ENCODE assay signal across 10 mouse cellular contexts in genomic region chr19:4908107-4908506, GRCm38 (mm10). TPM values are rescaled to one million over a fixed set of nuclear protein-coding genes. Genes with fewer than 3 reads are reported as not detected.
A peak's percentile ranks its signal among the peaks of the same experiment; 100 is the strongest.
DNase-seq lines count a peak whose midpoint lies in the region; ATAC-seq and TF ChIP-seq lines count a peak whose summit lies in the region.
"Had no signal": no experiment of that assay in that cellular context is flagged by ENCODE, and none has a peak within 500 bp of the region (broad histone marks: within the 10 kb centered on the region; RNA-seq: fewer than 3 reads in every experiment).

No protein-coding gene starts in this region.

- WGBS in cerebellum, adult 2 months, result 69% methylated on average over 4 of the region's 4 CpGs
- WGBS in lung, adult 2 months, result 85% methylated on average over 4 of the region's 4 CpGs

- no peak overlapping the region for H3K4me3 ChIP-seq in cerebellum, adult 2 months (replicated peaks; ENCODE audit: insufficient read depth, low read depth, low read length)
- H3K4me3 ChIP-seq in lung, adult 2 months (replicated peaks; ENCODE audit: extremely low read depth, low read depth, low read length), result no peak overlapping the region
- H3K4me3 ChIP-seq: midbrain, embryonic 12.5 days had no signal

- peak; percentile 61 for ATAC-seq in erythroblast, adult 5-6 weeks (replicated peaks; ENCODE audit: low FRiP score, poor library complexity, severe bottlenecking)
- ATAC-seq in neutrophil, adult 5-6 weeks (ENCODE audit: extremely low read depth, insufficient number of reproducible peaks, low FRiP score, poor library complexity, severe bottlenecking), result 0 out of 2 replicates have a peak, but pooled peaks have one; percentile 18
- ATAC-seq: Patski had no signal

- H3K4me1 ChIP-seq in cerebellum, adult 2 months (ENCODE audit: control insufficient read depth, insufficient read depth, low read length), result peaks cover 2% of the 10 kb centered on the region; the same call in 1 of the 2 replicates
- H3K4me1 ChIP-seq in lung, adult 2 months (ENCODE audit: control insufficient read depth, insufficient read depth, low read length), result 0 out of 2 replicates have a peak, but pooled peaks cover 2% of the 10 kb centered on the region

- TF ChIP-seq CTCF in cerebellum, adult 2 months (IDR thresholded peaks at IDR 0.05; ENCODE audit: borderline replicate concordance, insufficient read depth, low read depth, low read length), result peak; percentile 47; the same call in 1 of the 2 replicates
- peak; percentile 56 for TF ChIP-seq CTCF in lung, adult 2 months (IDR thresholded peaks at IDR 0.05; ENCODE audit: insufficient read depth, low read length)

- DNase-seq in cerebellum, adult 2 months, result no peak
- no peak for DNase-seq in cerebellum, adult 11-12 months
- DNase-seq in lung, adult 2 months, result no peak
- DNase-seq in lung, postnatal 25 days (ENCODE audit: low spot score), result no peak
- DNase-seq in ovary, postnatal 10 days (ENCODE audit: low spot score), result no peak
- no peak for DNase-seq in adrenal gland, adult 18-20 months (ENCODE audit: low spot score in 2 of 2)

- TF ChIP-seq POLR2A in cerebellum, adult 2 months (IDR thresholded peaks at IDR 0.05; ENCODE audit: borderline replicate concordance, insufficient read depth, low read length), result no peak
- no peak for TF ChIP-seq POLR2A in lung, adult 2 months (IDR thresholded peaks at IDR 0.05; ENCODE audit: borderline replicate concordance, extremely low read depth, low read depth, low read length)

- no peak overlapping the region for H3K27ac ChIP-seq in cerebellum, adult 2 months (ENCODE audit: insufficient read depth, low read length)
- H3K27ac ChIP-seq: midbrain, embryonic 12.5 days had no signal

- H3K27me3 ChIP-seq in cerebellum, adult 2 months (ENCODE audit: control insufficient read depth, insufficient read depth, low read length), result no peaks in the 10 kb centered on the region
- H3K27me3 ChIP-seq: midbrain, embryonic 12.5 days; Patski had no signal

RNA-seq across cellular contexts. Expression of gene Bbs1, which starts 1.7 kb away (rescaled TPM):
- polyA plus RNA-seq in cerebellum, adult 2 months (2012; rRNA removed), result 17.6 and 19.2 TPM in 2 replicates
- polyA plus RNA-seq in lung, adult 2 months (2012; rRNA removed), result 7.5 and 9.0 TPM in 2 replicates
- 0.84 and 1.5 TPM in 2 replicates for total RNA-seq in erythroblast, adult 5-6 weeks (2015; ENCODE audit: low replicate concordance)
- 0.42 and 1.2 TPM in 2 replicates for total RNA-seq in erythroblast, adult 5-6 weeks (2017; ENCODE audit: low replicate concordance)
- total RNA-seq in neutrophil, adult 5-6 weeks (2017), result 2.2 and 2.5 TPM in 2 replicates
- 1 to 10 TPM; 5.1 to 8.9 TPM for total RNA-seq in adrenal gland, adult 18-20 months (2021)

RNA-seq across cellular contexts. Expression of gene Dpp3, which starts 20.0 kb away (rescaled TPM):
- 61.0 and 61.2 TPM in 2 replicates for polyA plus RNA-seq in cerebellum, adult 2 months (2012; rRNA removed)
- 70.3 and 89.2 TPM in 2 replicates for polyA plus RNA-seq in lung, adult 2 months (2012; rRNA removed)
- total RNA-seq in erythroblast, adult 5-6 weeks (2015; ENCODE audit: low replicate concordance), result 4.6 and 7.5 TPM in 2 replicates
- total RNA-seq in erythroblast, adult 5-6 weeks (2017; ENCODE audit: low replicate concordance), result 6.0 and 7.3 TPM in 2 replicates
- 37.8 and 42.8 TPM in 2 replicates for total RNA-seq in neutrophil, adult 5-6 weeks (2017)
- 10 to 100 TPM; 51.4 to 86.6 TPM for total RNA-seq in adrenal gland, adult 18-20 months (2021)

RNA-seq across cellular contexts. Expression of gene Zdhhc24, which starts 29.6 kb away (rescaled TPM):
- 36.2 and 37.0 TPM in 2 replicates for polyA plus RNA-seq in cerebellum, adult 2 months (2012; rRNA removed)
- polyA plus RNA-seq in lung, adult 2 months (2012; rRNA removed), result 22.3 and 23.6 TPM in 2 replicates
- total RNA-seq in erythroblast, adult 5-6 weeks (2015; ENCODE audit: low replicate concordance), result 4.0 and 12.1 TPM in 2 replicates
- 9.6 and 10.5 TPM in 2 replicates for total RNA-seq in erythroblast, adult 5-6 weeks (2017; ENCODE audit: low replicate concordance)
- 8.4 and 9.9 TPM in 2 replicates for total RNA-seq in neutrophil, adult 5-6 weeks (2017)
- 10 to 100 TPM; 16.9 to 20.5 TPM for total RNA-seq in adrenal gland, adult 18-20 months (2021)

RNA-seq across cellular contexts. Expression of gene Actn3, which starts 30.4 kb away (rescaled TPM):
- 1.7 and 2.0 TPM in 2 replicates for polyA plus RNA-seq in cerebellum, adult 2 months (2012; rRNA removed)
- polyA plus RNA-seq in lung, adult 2 months (2012; rRNA removed), result 0.44 and 22.2 TPM in 2 replicates
- total RNA-seq in erythroblast, adult 5-6 weeks (2015; ENCODE audit: low replicate concordance), result not detected in 2 replicates
- 0.56 TPM in 1 of 2 replicates, not detected in the other for total RNA-seq in erythroblast, adult 5-6 weeks (2017; ENCODE audit: low replicate concordance)
- not detected in 2 replicates for total RNA-seq in neutrophil, adult 5-6 weeks (2017)
- 1 to 10 TPM in 1 of 2 experiments, under 1 TPM in 1; 0.73 to 1.5 TPM for total RNA-seq in adrenal gland, adult 18-20 months (2021)

RNA-seq across cellular contexts. Expression of gene Peli3, which starts 34.8 kb away (rescaled TPM):
- 22.5 and 22.6 TPM in 2 replicates for polyA plus RNA-seq in cerebellum, adult 2 months (2012; rRNA removed)
- polyA plus RNA-seq in lung, adult 2 months (2012; rRNA removed), result 5.5 and 5.8 TPM in 2 replicates
- total RNA-seq in erythroblast, adult 5-6 weeks (2015; ENCODE audit: low replicate concordance), result not detected in 2 replicates
- not detected in 2 replicates for total RNA-seq in erythroblast, adult 5-6 weeks (2017; ENCODE audit: low replicate concordance)
- total RNA-seq in neutrophil, adult 5-6 weeks (2017), result 0.25 and 0.70 TPM in 2 replicates
- total RNA-seq in adrenal gland, adult 18-20 months (2021), result 1 to 10 TPM; 6.8 to 8.9 TPM
